Comparison of ENCODE assay signal across 23 mouse cellular contexts in genomic region chr8:110764671-110765070, GRCm38 (mm10). TPM values are rescaled to one million over a fixed set of nuclear protein-coding genes. Genes with fewer than 3 reads are reported as not detected.
DNase-seq lines count a peak whose midpoint lies in the region; ATAC-seq lines count a peak whose summit lies in the region.
"Had no signal": no experiment of that assay in that cellular context is flagged by ENCODE, and none has a peak within 500 bp of the region (broad histone marks: within the 10 kb centered on the region; RNA-seq: fewer than 3 reads in every experiment).

No protein-coding gene starts in this region.

- no peaks in the 10 kb centered on the region for H3K36me3 ChIP-seq in midbrain, embryonic 16.5 days (ENCODE audit: control insufficient read depth, insufficient read depth, low read length)
- H3K36me3 ChIP-seq: embryonic facial prominence, embryonic 15.5 days; heart, embryonic 13.5 days; hindbrain, embryonic 15.5 days had no signal

- H3K9ac ChIP-seq in midbrain, embryonic 16.5 days (ENCODE audit: low read depth, low read length) = no peak overlapping the region
- H3K9ac ChIP-seq: embryonic facial prominence, embryonic 15.5 days; forebrain, postnatal 0 days; heart, embryonic 13.5 days; hindbrain, embryonic 15.5 days had no signal

- no peaks in the 10 kb centered on the region for H3K27me3 ChIP-seq in midbrain, embryonic 16.5 days (ENCODE audit: control insufficient read depth, insufficient read depth, low read depth, low read length)
- H3K27me3 ChIP-seq: CH12.LX; embryonic facial prominence, embryonic 15.5 days; heart, embryonic 13.5 days; hindbrain, embryonic 15.5 days; Patski had no signal

- H3K4me3 ChIP-seq in midbrain, embryonic 16.5 days (ENCODE audit: low read depth, low read length) = no peak overlapping the region
- H3K4me3 ChIP-seq: embryonic facial prominence, embryonic 15.5 days; heart, embryonic 13.5 days; hindbrain, embryonic 15.5 days had no signal

- H3K4me1 ChIP-seq in midbrain, embryonic 16.5 days (ENCODE audit: control insufficient read depth, insufficient read depth, low read length) = no peaks in the 10 kb centered on the region
- H3K4me1 ChIP-seq: hindbrain, embryonic 15.5 days had no signal

- DNase-seq in cerebellum, adult 11-12 months = peak; percentile 52
- no peak for DNase-seq in cerebellum, adult 8-10 months
- DNase-seq in frontal cortex, postnatal 36 days (ENCODE audit: low spot score in 2 of 2) = no peak
- peak; percentile 85 for DNase-seq in brain, adult 2 months (ENCODE audit: low read depth, low spot score)
- DNase-seq in cerebellum, adult 9-11 months = peak; percentile 65
- no peak for DNase-seq in thymus, postnatal 25 days
- DNase-seq: adrenal gland, adult 2 months; adrenal gland, postnatal 25 days; embryo, embryonic 11 days; forebrain, postnatal 0 days; gastrocnemius, postnatal 36 days; heart, adult 11 months; heart, postnatal 36 days; kidney, adult 2 months had no signal

- no peak overlapping the region for H3K27ac ChIP-seq in midbrain, embryonic 16.5 days (ENCODE audit: low read length)
- H3K27ac ChIP-seq: embryonic facial prominence, embryonic 15.5 days; heart, embryonic 13.5 days; hindbrain, embryonic 15.5 days had no signal

- peak; percentile 20; the same call in 1 of the 2 replicates for ATAC-seq in frontal cortex, adult (ENCODE audit: low TSS enrichment)
- no peak for ATAC-seq in midbrain, embryonic 16.5 days
- ATAC-seq: activated CD4-positive, CD25-positive, alpha-beta regulatory T cell, adult 4 months; forebrain, postnatal 0 days; intestine, embryonic 16.5 days; Patski had no signal

- no peak overlapping the region for H3K4me2 ChIP-seq in midbrain, embryonic 16.5 days (ENCODE audit: low read length)
- H3K4me2 ChIP-seq: embryonic facial prominence, embryonic 15.5 days; heart, embryonic 13.5 days; hindbrain, embryonic 15.5 days had no signal

- 58% methylated on average over 3 of the region's 3 CpGs for WGBS in midbrain, embryonic 16.5 days

- H3K9me3 ChIP-seq in midbrain, embryonic 16.5 days (replicated peaks; ENCODE audit: control insufficient read depth, low read length, poor library complexity, severe bottlenecking) = no peaks in the 10 kb centered on the region
- H3K9me3 ChIP-seq: embryonic facial prominence, embryonic 15.5 days; heart, embryonic 13.5 days; hindbrain, embryonic 15.5 days had no signal

RNA-seq across cellular contexts. Expression of gene Il34, which starts 41.1 kb away (rescaled TPM):
- polyA plus RNA-seq in midbrain, embryonic 16.5 days (2015; fragmentation: Nextera tagmentation; extraction: Ambion mirVana) = 6.9 and 7.7 TPM in 2 replicates
- polyA plus RNA-seq: activated CD4-positive, CD25-positive, alpha-beta regulatory T cell, adult 4 months had no signal

RNA-seq across cellular contexts. Expression of gene Mtss1l, which starts 43.4 kb away (rescaled TPM):
- 24.5 and 24.9 TPM in 2 replicates for polyA plus RNA-seq in midbrain, embryonic 16.5 days (2015; fragmentation: Nextera tagmentation; extraction: Ambion mirVana)

Comparison
In these comparisons a context has a peak if more than half of its experiments do, and no peak if none do; other contexts are left out.
1. DNase-seq: peak in cerebellum, adult 11-12 months (single experiment), brain, adult 2 months (single experiment) and cerebellum, adult 9-11 months (single experiment); none in cerebellum, adult 8-10 months (single experiment), frontal cortex, postnatal 36 days (0 of 2) and thymus, postnatal 25 days (single experiment).